Mouse (Mus musculus): ENCODE data around the gene Gm10638.
A peak's percentile ranks its signal among the peaks of the same experiment; 100 is the strongest.

Gene Gm10638

GRCm38 (mm10) chr8:86735446-86736111, 9.9 kb upstream of the Gm10638 start:
- ATAC-seq (ENCODE audit: low TSS enrichment) = peak; percentile 27; the same call in 1 of the 2 replicates

- no peak for ATAC-seq (ENCODE audit: low TSS enrichment)
Measured at GRCm38 (mm10) chr8:86740899-86741298, 4.6 kb upstream of the Gm10638 start.

- ATAC-seq (ENCODE audit: low TSS enrichment) = no peak
Measured at GRCm38 (mm10) chr8:86741627-86742026, 3.9 kb upstream of the Gm10638 start.

- no peak for ATAC-seq (ENCODE audit: low TSS enrichment)
Measured at GRCm38 (mm10) chr8:86742605-86743345, 2.7 kb upstream of the Gm10638 start.

- ATAC-seq (ENCODE audit: low TSS enrichment) = no peak
Measured at GRCm38 (mm10) chr8:86744313-86745220, 932 bp upstream of the Gm10638 start.

- ATAC-seq (ENCODE audit: low TSS enrichment) = peak; percentile 83
Measured at GRCm38 (mm10) chr8:86745935-86746441, 489 bp downstream of the Gm10638 start.

- peak; percentile 12; the same call in 1 of the 2 replicates for ATAC-seq (ENCODE audit: low TSS enrichment)
Measured at GRCm38 (mm10) chr8:86746511-86746910, 1.0 kb downstream of the Gm10638 start.

- no peak for ATAC-seq (ENCODE audit: low TSS enrichment)
Measured at GRCm38 (mm10) chr8:86749842-86750241, 4.3 kb downstream of the Gm10638 start.

GRCm38 (mm10) chr8:86756948-86757733, 11.6 kb downstream of the Gm10638 start:
- ATAC-seq (ENCODE audit: low TSS enrichment) = peak; percentile 91

- no peak for ATAC-seq (ENCODE audit: low TSS enrichment)
Measured at GRCm38 (mm10) chr8:86758651-86759050, 13.2 kb downstream of the Gm10638 start.

- no peak for ATAC-seq (ENCODE audit: low TSS enrichment)
Measured at GRCm38 (mm10) chr8:86759090-86759491, 13.6 kb downstream of the Gm10638 start.

- ATAC-seq (ENCODE audit: low TSS enrichment) = no peak
Measured at GRCm38 (mm10) chr8:86760746-86761145, 15.2 kb downstream of the Gm10638 start.

- no peak for ATAC-seq (ENCODE audit: low TSS enrichment)
Measured at GRCm38 (mm10) chr8:86762806-86763205, 17.3 kb downstream of the Gm10638 start.

GRCm38 (mm10) chr8:86765155-86765554, 19.7 kb downstream of the Gm10638 start:
- ATAC-seq (ENCODE audit: low TSS enrichment) = no peak

GRCm38 (mm10) chr8:86765669-86766068, 20.2 kb downstream of the Gm10638 start:
- no peak for ATAC-seq (ENCODE audit: low TSS enrichment)

- 0 out of 2 replicates have a peak, but pooled peaks have one; percentile 24 for ATAC-seq (ENCODE audit: low TSS enrichment)
Measured at GRCm38 (mm10) chr8:86766548-86767211, 21.2 kb downstream of the Gm10638 start.

GRCm38 (mm10) chr8:86768499-86768898, 23.0 kb downstream of the Gm10638 start:
- ATAC-seq (ENCODE audit: low TSS enrichment) = peak; percentile 74

GRCm38 (mm10) chr8:86769945-86770715, 24.6 kb downstream of the Gm10638 start:
- ATAC-seq (ENCODE audit: low TSS enrichment) = no peak

GRCm38 (mm10) chr8:86779207-86779606, 33.7 kb downstream of the Gm10638 start:
- ATAC-seq (ENCODE audit: low TSS enrichment) = no peak

GRCm38 (mm10) chr8:86781094-86781493, 35.6 kb downstream of the Gm10638 start:
- ATAC-seq (ENCODE audit: low TSS enrichment) = peak; percentile 69; the same call in 1 of the 2 replicates
